Mouse (Mus musculus) layer of hippocampus, adult 2 months (tissue): ENCODE results near the gene Apbb1ip. TPM values are rescaled to one million over a fixed set of nuclear protein-coding genes. Genes with fewer than 3 reads are reported as not detected.

Experiments used
- DNase-seq, 2 experiments: peaks; one replicate each; pipeline ENCODE4 v3.0.0; 2022; ENCODE audit warnings: low spot score in 2 of 2
- H3K27ac ChIP-seq: fragments of 200-600 bp; 2 replicates; pipeline ENCODE4 v1.8.1; 2022
- H3K4me3 ChIP-seq: fragments of 200-600 bp; 2 replicates; pipeline ENCODE4 v1.8.1; 2022; ENCODE audit warnings: mild to moderate bottlenecking
- CTCF ChIP-seq: fragments of 200-600 bp; conservative IDR thresholded peaks from 2 replicates; pipeline ENCODE4 v1.8.1; 2022; ENCODE audit warnings: antibody characterized with exemption, mild to moderate bottlenecking, moderate library complexity
- total RNA-seq, 2 experiments: library from RNA; stranded (reverse); gene quantifications; 2 replicates each; pipeline ENCODE4 v1.2.3; 2021

The Apbb1ip gene
- total RNA-seq, 2 experiments from 2014 or later = 5.8 to 6.0 TPM

DNA sequence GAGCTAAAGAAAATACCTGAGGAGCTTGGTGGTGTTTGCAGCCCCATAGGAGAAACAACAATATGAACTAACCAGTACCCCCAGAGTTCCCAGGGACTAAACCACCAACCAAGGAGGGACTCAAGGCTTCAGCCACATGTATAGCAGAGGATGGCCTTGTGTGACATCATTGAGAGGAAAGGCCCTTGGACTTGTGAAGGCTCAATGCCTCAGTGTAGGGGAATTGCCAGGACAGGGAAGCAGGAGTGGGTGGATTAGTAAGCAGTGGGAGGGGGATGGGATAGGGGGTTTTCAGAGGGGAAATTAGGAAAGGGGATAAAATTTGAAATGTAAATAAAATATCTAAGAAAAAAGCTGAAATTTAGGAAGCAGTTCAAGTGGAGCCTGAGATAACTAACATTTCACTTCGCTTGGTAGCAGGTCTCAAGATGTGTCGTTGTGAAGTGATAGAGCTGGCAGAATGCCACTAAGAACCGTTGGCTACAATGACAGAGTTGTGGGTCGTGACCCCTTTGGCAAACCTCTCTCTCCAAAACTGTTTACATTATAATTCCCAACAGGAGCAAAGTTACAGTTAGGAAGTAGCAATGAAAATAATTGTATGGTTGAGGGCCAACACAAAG is 7.6 kb downstream of the Apbb1ip start:
- no peak overlapping the region for H3K4me3 ChIP-seq
- H3K27ac ChIP-seq = peak overlapping the region; percentile 23; the same call in 1 of the 2 replicates
- DNase-seq = no peak
- no peak for TF ChIP-seq CTCF

DNA sequence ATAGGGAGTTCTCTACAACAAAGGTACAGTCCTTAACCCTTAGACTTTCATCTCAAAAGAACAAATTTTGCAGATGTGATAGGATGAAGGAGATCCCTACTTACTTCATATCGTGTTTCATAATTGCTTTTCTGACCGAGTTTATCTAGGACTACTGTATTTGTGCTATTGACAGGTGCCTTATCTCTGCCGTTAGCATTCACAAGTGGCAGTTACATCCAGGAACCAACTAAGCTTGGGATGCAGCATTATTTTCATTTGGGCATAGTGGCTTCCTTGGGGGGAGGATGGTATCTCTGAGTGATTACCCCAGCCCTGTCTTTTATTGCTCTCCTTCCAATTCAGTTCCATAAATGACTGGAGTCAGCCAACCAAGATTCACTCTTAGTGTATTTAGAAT is 8.2 kb downstream of the Apbb1ip start:
- Histone ChIP-seq H3K4me3 (no peak overlapping the region), H3K27ac (no peak overlapping the region; the same call in 1 of the 2 replicates)
- no peak for TF ChIP-seq CTCF
- no peak for DNase-seq

DNA sequence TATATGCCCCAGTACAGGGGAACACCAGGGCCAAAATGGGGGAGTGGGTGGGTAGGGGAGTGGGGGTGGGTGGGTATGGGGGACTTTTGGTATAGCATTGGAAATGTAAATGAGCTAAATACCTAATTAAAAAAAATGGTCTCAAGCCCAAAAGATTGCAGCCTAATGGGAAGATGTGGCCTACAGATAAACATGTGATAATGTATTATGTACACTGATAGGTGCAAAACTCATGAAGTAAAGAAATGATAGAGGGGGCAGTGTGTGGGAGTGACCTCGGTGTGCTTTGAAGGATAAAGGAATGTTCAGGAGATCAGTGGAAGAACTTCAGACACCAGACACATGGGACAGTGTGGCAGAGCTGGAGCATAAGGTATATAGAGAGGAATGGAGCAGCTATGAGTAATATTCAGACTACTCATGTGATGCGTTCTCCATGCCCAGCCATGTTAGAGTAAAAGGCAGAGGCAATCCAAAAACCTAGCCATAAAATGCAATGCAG is 9.3 kb downstream of the Apbb1ip start:
- Histone ChIP-seq H3K27ac (no peak overlapping the region), H3K4me3 (no peak overlapping the region)
- TF ChIP-seq CTCF = no peak
- no peak for DNase-seq

DNA sequence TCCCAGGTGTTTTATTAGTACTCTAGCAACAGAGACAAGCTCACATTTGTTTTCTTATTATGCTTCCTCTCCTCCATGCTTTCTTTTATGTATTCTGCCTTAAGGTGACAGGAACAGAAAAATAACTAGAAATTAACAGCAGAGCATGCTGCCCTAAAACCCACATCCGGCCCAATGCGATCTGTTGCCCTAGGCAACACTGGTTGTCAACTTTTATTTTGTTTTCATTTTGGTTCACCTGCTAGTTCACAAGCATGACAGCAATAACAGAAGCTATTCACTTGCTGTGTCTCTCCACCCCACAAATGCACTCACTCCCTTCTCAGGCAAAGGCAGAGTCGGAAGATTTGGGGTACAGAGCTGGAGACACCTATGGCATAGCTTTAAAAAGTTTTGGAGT is 10.3 kb downstream of the Apbb1ip start:
- TF ChIP-seq CTCF = no peak
- H3K27ac ChIP-seq = no peak overlapping the region
- no peak for DNase-seq
- H3K4me3 ChIP-seq = no peak overlapping the region

DNA sequence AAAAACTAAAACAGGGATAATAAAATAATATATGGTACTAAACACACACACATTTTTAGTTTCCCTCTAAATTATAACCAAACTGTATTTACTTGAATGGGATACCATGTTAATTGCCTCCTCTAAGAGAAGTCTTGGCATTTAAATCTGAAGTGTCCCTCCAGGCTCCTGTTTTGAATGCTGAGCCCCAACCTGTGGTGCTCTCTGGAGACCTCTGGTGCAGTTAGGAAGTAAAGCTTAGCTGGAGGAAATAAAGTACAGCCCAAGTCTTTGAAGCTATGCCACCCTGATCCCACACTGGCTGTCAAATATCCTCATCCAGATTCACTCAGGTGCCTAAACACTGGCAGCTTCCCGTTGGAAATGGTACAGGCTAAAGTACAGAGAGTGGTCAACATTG is 10.9 kb downstream of the Apbb1ip start:
- no peak for TF ChIP-seq CTCF
- peak overlapping the region; percentile 32; the same call in 1 of the 2 replicates for H3K27ac ChIP-seq
- no peak overlapping the region for H3K4me3 ChIP-seq
- DNase-seq = no peak

DNA sequence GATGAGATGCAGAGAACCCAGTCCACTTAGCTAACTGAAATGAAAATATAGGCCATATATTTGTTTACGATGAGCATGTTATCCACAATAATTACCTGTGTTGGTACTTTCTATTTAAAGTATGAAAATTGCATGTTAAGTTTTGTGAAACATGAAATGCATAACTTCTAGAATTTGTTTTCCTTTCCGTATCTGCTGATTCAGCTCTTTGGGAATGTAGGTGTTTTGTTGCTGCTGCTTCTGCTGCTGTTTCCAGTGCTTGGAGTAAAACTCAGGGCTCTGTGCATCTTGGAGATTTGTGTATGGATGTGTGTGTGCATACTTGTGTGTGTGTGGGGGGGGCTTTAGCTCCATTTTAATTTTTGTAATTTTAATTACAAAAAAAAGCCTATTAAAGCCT is 14.8 kb downstream of the Apbb1ip start:
- TF ChIP-seq CTCF = no peak
- no peak overlapping the region for H3K4me3 ChIP-seq
- DNase-seq = no peak
- no peak overlapping the region for H3K27ac ChIP-seq

DNA sequence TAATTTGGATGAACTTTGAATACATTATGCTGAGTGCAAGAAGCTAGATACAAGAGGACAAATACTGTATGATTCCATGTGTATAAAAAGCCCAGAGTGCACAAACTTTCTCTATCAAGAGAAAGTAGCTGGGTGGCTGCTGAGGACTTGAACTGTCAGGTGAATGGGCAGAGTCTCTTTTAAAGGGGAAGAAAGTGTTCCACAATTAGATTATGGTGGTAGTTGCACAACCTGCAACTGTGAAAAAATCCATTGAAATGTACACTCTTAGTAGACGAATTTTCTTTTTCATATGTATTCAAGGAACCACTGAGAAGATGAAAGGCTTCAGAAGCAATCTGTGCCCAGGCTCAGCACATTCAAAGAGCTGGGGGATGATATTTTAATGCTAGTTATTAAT is 15.7 kb downstream of the Apbb1ip start:
- no peak overlapping the region for H3K27ac ChIP-seq
- no peak for DNase-seq
- TF ChIP-seq CTCF = no peak
- H3K4me3 ChIP-seq = no peak overlapping the region

DNA sequence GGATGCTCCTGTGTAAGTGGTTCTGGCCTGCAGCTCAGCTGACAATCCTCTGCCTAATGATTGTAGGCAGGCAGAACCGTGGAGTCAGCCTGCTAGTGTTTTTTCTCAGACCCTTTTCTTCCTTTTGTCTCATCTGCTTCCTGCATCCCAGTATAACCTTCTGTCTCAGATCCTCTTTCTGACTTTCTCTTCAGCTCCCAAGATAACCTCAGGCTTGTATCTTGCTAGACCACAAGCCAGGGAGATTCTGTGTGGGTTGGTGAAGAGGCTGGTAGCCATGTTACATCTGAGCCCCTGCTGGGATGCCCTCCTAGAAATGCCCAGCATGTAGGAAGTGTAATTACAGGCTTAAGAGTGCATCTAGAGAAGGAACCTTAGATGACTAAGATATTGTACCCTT is 16.5 kb downstream of the Apbb1ip start:
- no peak for DNase-seq

DNA sequence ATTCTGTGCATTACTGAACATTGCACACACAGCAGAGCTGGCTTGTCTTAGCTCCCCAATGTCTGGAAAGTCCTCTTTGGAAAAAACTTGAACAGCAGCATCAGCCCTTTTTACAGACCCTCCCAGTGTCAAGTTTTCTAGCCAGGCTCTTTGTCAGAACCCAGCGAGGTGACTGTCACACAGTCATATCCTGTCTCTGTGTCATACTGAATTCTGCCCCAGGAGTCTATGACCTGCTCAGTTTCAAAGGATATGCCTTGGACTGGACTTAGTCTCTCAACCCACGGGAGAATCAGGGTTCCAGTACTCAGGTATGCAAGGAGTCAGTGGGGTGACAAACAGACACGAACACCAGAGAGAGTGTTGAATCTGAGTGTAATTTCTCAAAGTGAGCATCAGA is 21.2 kb downstream of the Apbb1ip start:
- no peak for DNase-seq
- no peak overlapping the region for H3K27ac ChIP-seq
- TF ChIP-seq CTCF = no peak
- no peak overlapping the region for H3K4me3 ChIP-seq

More for the DNA sequence above, 16.5 kb downstream of the Apbb1ip start:
- Histone ChIP-seq H3K27ac (no peak overlapping the region), H3K4me3 (no peak overlapping the region)
- no peak for TF ChIP-seq CTCF

DNA sequence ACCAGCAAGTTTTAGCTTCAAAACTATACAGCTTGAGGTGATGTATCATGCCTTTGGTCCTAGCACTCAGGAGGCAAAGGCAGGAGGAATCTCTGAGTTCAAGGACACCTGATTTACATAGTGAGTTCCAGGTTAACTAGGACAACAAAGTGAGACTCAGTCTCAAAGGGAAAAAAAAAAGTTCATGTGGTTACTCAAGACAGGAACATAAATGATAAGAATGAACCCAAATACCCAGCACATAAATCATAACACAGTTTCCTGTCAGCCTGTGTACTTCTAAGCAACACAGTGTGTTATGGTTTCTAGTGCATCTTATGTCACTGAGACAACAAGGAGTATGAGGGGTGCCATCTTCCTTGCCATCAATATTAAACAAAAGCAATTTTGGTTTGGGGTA is 22.6 kb downstream of the Apbb1ip start:
- no peak overlapping the region for H3K27ac ChIP-seq
- no peak for DNase-seq
- no peak overlapping the region for H3K4me3 ChIP-seq
- no peak for TF ChIP-seq CTCF

DNA sequence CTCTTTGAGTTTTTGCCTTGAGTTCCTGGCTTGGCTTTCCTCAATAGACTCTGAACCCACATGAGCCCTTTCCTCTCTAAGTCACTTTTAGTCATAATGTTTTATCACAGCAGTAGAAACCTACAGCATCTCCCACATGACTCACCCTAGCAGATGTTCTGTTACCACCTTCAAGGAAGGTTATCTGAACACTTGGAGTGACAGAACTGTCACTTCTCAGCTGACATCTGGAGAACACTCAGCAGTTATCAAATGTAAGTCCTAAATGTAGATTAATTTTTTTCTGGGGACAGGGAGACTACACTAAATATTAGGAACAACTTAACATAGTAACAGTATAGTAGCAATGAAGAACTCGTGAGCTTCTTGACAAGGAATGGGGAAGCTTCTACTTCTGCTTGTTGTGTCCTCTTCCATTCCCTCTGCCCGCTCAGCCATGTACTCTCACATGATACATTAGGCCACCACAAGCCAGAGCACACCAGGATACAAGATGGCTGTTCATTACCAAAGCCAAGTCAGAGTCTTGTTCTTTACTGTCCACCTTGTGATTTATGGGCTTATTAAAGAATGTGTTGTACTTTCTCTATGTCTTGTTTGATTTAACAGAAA is 25.6 kb downstream of the Apbb1ip start:
- DNase-seq = no peak
- TF ChIP-seq CTCF = no peak
- Histone ChIP-seq H3K4me3 (no peak overlapping the region), H3K27ac (no peak overlapping the region)

DNA sequence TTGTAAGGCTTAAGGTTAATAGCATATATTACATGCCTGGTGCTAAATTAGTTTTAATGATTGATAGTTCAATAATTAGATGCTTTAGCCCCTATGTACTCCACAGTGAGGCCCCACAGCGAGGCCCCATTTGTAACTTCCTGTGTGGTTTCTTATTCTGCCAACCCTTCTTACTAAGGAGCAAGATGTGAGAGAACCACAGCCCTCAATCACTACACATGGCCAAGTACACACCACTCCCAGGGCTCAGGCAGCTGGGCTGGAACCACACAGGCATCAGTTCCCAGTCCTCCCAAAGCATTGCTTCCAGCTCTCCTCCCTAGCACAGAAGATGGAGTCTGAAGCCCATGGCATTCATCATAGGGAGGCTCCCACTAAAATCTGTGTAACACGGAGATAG is 31.7 kb downstream of the Apbb1ip start:
- no peak overlapping the region for H3K27ac ChIP-seq
- no peak overlapping the region for H3K4me3 ChIP-seq
- TF ChIP-seq CTCF = no peak
- DNase-seq = no peak

DNA sequence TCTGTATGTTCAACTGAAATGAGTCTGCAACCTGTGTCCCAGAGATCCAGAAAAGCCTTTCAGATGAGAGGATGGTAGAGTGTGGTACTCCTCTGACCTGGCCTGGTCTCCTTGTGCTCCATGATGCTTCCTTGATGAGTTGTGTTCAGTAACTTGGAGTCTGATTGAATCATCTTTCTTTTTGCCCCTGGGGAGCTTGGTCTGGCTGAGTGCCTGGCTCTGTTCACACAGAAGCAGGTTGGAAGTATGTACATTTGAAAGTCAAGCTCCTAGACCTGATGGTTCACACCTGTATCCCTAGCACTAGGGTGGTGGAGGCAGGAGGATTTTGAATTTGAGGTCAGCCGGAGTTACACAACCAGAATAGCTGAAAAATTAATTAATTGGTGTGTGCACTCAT is 32.7 kb downstream of the Apbb1ip start:
- no peak for TF ChIP-seq CTCF
- Histone ChIP-seq H3K4me3 (no peak overlapping the region), H3K27ac (no peak overlapping the region)
- no peak for DNase-seq

DNA sequence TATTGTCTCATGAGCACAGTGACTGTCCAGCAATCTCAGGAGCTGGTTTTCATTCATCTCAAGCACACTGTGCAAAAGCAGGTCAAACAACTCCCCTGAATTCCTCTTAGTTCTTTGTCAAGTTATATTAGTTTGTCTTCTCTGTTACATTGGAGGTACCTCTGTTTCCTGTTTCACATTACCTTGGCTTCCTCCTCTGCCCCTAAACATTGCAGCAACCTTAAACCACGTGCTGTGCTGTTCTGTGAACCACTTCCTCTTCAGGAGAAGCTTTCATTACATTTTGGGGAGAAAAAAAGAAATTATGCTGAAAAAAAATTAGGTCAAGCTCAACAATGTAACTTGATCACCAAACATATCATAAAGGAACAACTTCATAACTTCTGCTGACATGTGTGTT is 33.4 kb downstream of the Apbb1ip start:
- H3K27ac ChIP-seq = no peak overlapping the region
- DNase-seq = no peak
- TF ChIP-seq CTCF = no peak
- no peak overlapping the region for H3K4me3 ChIP-seq
